Mouse (Mus musculus) yolk sac, embryonic 10.5 days (tissue): ENCODE measurements at regions not wholly inside any gene's neighbourhood (a gene's known extent, or its start where the extent isn't known, plus 50 kb on each side); places are given as distances from the start of the nearest gene placed in this dataset.

ENCODE experiments used
- DNase-seq: peaks from one replicate; pipeline ENCODE4 v3.0.0-alpha.2; 2017; ENCODE audit warnings: low spot score

- DNase-seq = no peak
Observed at GRCm38 (mm10) chr11:28655169-28655846, 71.2 kb upstream of the Ccdc85a start.

- DNase-seq = no peak
Observed at GRCm38 (mm10) chr11:28649446-28649845, 65.3 kb upstream of the Ccdc85a start.

GRCm38 (mm10) chr11:28648916-28649315 lies 64.8 kb upstream of the Ccdc85a start:
- no peak for DNase-seq

- DNase-seq = no peak
Observed at GRCm38 (mm10) chr11:28639081-28639480, 55.0 kb upstream of the Ccdc85a start.

- DNase-seq = no peak
Observed at GRCm38 (mm10) chr11:28636752-28637151, 52.6 kb upstream of the Ccdc85a start.
